Mouse (Mus musculus) bone marrow macrophage, adult 2 months (primary cell): ENCODE data around the gene Optn. TPM values are rescaled to one million over a fixed set of nuclear protein-coding genes. Genes with fewer than 3 reads are reported as not detected.

Experiments
- H3K27ac ChIP-seq: 2 replicates; pipeline ENCODE4 v1.5.1; 2012; ENCODE audit warnings: low read depth, low read length; ENCODE audit not compliant: insufficient read depth
- H3K4me1 ChIP-seq: 2 replicates; pipeline ENCODE4 v1.6.1; 2012; ENCODE audit warnings: low read length; ENCODE audit not compliant: control insufficient read depth, insufficient read depth
- H3K4me3 ChIP-seq: 2 replicates; pipeline ENCODE4 v1.5.1; 2012; ENCODE audit warnings: mild to moderate bottlenecking, low read length, moderate library complexity; ENCODE audit not compliant: insufficient read depth
- CTCF ChIP-seq: IDR thresholded peaks from 2 replicates; pipeline ENCODE4 v1.5.1; 2012; ENCODE audit warnings: low read depth, mild to moderate bottlenecking, low read length, moderate library complexity
- POLR2A ChIP-seq: IDR thresholded peaks from 2 replicates; pipeline ENCODE4 v1.6.1; 2012; ENCODE audit warnings: mild to moderate bottlenecking, low read depth, low read length, borderline replicate concordance
- polyA plus RNA-seq: library from polyadenylated mRNA; stranded (reverse); fragments of >200 nt; gene quantifications from 2 replicates; pipeline ENCODE4 v1.2.4, GENCODE M21; 2012; ENCODE audit not compliant: missing spikeins, insufficient read depth, insufficient read length

Gene Optn
- polyA plus RNA-seq, 1 experiment = 11.6 TPM

- H3K27ac ChIP-seq = no peak overlapping the region
- H3K4me1 ChIP-seq = peaks cover 6% of the 10 kb centered on the region; the same call in 1 of the 2 replicates
- no peak for TF ChIP-seq POLR2A
- H3K4me3 ChIP-seq = no peak overlapping the region
Measured at GRCm38 (mm10) chr2:5033546-5034420, 30.1 kb downstream of the Optn start.

GRCm38 (mm10) chr2:5032665-5033064 is 31.2 kb downstream of the Optn start:
- no peak for TF ChIP-seq CTCF
- Histone ChIP-seq H3K4me1 (peaks cover 6% of the 10 kb centered on the region; the same call in 1 of the 2 replicates), H3K4me3 (no peak overlapping the region), H3K27ac (no peak overlapping the region)

DNA sequence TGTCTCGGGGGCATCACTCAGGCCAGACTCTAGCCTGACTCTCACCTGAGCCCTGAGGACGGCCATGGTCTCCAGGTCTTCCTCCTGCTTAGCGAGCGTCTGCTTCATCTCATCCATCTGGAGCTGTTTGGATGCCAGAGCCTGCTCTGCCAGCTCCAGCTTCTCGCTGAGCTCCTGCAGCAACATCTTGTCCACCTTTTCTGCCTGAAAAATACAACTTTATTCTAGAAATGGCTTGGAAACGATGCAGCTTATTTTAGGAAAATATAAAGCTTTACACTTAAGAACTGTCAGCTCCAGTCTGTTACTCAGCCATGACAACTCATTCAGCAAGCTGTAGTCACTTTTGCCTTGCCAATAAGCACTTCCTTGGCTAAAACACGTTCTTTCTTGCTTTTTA is 32.6 kb downstream of the Optn start:
- Histone ChIP-seq H3K27ac (no peak overlapping the region), H3K4me1 (peaks cover 6% of the 10 kb centered on the region; the same call in 1 of the 2 replicates), H3K4me3 (no peak overlapping the region)
- TF ChIP-seq CTCF (no peak), POLR2A (no peak)

GRCm38 (mm10) chr2:5029808-5030207 is 34.0 kb downstream of the Optn start:
- Histone ChIP-seq H3K27ac (no peak overlapping the region), H3K4me1 (peaks cover 4% of the 10 kb centered on the region; the same call in 1 of the 2 replicates), H3K4me3 (no peak overlapping the region)
- TF ChIP-seq CTCF = no peak
- no peak for TF ChIP-seq POLR2A

- no peak overlapping the region for H3K27ac ChIP-seq
- no peak overlapping the region for H3K4me3 ChIP-seq
- H3K4me1 ChIP-seq = no peaks in the 10 kb centered on the region
- no peak for TF ChIP-seq POLR2A
- no peak for TF ChIP-seq CTCF
Measured at GRCm38 (mm10) chr2:5028047-5028446, 35.8 kb downstream of the Optn start.

GRCm38 (mm10) chr2:5027057-5027456 is 36.8 kb downstream of the Optn start:
- no peak for TF ChIP-seq CTCF
- TF ChIP-seq POLR2A = no peak
- Histone ChIP-seq H3K27ac (no peak overlapping the region), H3K4me1 (no peaks in the 10 kb centered on the region), H3K4me3 (no peak overlapping the region)

- no peak overlapping the region for H3K27ac ChIP-seq
- H3K4me1 ChIP-seq = no peaks in the 10 kb centered on the region
Measured at GRCm38 (mm10) chr2:5025162-5025733, 38.6 kb downstream of the Optn start.

DNA sequence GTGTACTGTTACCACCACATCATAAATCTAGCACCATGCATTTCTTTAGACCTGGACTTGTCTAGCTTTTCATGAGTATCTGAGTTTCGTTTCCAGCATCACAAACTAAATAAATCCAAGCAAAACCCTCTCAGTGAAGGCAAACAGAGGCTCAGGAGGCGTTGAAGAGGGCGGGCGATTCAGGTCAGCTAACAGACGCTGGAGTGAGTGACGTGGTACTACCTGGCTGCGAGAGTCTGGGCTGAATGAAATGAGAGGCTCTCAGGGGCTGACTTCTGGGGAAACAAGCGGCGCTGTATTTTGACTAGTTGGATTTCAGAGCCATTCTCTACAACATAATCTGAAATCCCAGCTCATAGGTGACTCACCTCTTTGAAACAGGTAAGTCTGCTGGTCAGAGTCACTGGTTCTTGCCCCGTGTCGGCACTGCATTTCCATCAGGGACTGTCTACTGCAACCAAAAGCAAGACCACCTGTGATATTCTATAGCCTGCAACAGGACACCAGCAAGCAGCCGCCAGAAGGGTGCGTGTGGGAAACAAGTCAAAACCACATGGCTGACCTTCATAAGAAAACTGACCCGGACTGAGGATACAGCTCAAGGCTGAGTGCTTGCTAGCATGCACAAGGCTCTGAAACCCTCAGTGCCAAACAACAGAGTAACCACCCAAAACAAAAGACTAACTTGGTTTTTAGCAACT is 40.0 kb downstream of the Optn start:
- TF ChIP-seq POLR2A = no peak
- TF ChIP-seq CTCF = no peak
- no peaks in the 10 kb centered on the region for H3K4me1 ChIP-seq
- H3K4me3 ChIP-seq = no peak overlapping the region

More at GRCm38 (mm10) chr2:5025162-5025733, 38.6 kb downstream of the Optn start:
- TF ChIP-seq POLR2A (no peak), CTCF (peak; percentile 32; the same call in 1 of the 2 replicates)
- H3K4me3 ChIP-seq = no peak overlapping the region

DNA sequence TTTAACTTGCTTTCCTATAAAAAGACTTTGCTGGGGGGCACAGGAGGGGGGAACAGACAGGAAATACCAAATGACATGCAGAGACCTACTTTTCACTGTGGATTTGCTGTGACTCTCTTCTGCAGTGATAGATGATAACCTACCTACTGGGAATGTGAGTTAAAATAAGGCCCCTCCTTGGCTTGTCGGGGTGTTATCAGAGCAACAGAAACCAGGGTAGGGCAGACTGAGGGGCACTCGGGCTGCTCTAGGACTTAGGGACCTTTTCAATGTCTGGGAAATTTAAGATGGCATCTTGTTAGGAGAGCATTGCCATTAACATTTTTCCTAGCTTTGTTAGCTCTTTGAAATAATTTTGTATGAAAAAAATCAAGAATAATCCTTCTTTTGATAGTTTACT is 40.6 kb downstream of the Optn start:
- Histone ChIP-seq H3K4me3 (no peak overlapping the region), H3K27ac (no peak overlapping the region), H3K4me1 (no peaks in the 10 kb centered on the region)
- TF ChIP-seq POLR2A (no peak), CTCF (no peak)

More for the DNA sequence above, 40.0 kb downstream of the Optn start:
- no peak overlapping the region for H3K27ac ChIP-seq

GRCm38 (mm10) chr2:5019708-5020107 is 44.1 kb downstream of the Optn start:
- TF ChIP-seq POLR2A = no peak
- no peak for TF ChIP-seq CTCF
- peaks cover 3% of the 10 kb centered on the region for H3K4me1 ChIP-seq
- no peak overlapping the region for H3K27ac ChIP-seq

GRCm38 (mm10) chr2:5016922-5017321 is 46.9 kb downstream of the Optn start:
- H3K27ac ChIP-seq = no peak overlapping the region
- no peak overlapping the region for H3K4me3 ChIP-seq
- no peak for TF ChIP-seq POLR2A
- TF ChIP-seq CTCF = no peak
- H3K4me1 ChIP-seq = peaks cover 8% of the 10 kb centered on the region

More at GRCm38 (mm10) chr2:5019708-5020107, 44.1 kb downstream of the Optn start:
- no peak overlapping the region for H3K4me3 ChIP-seq
